Mouse (Mus musculus) urinary bladder, postnatal 10 days (tissue): ENCODE data around the gene Psapl1.
"Not testable (repeated sequence)": the region's sequence is repeated elsewhere in the genome, so short reads cannot be mapped to it uniquely, and the experiment has no call there.

ENCODE experiments used
- DNase-seq: peaks from one replicate; pipeline ENCODE4 v3.0.0; 2022; ENCODE audit warnings: low spot score

Gene Psapl1

DNA sequence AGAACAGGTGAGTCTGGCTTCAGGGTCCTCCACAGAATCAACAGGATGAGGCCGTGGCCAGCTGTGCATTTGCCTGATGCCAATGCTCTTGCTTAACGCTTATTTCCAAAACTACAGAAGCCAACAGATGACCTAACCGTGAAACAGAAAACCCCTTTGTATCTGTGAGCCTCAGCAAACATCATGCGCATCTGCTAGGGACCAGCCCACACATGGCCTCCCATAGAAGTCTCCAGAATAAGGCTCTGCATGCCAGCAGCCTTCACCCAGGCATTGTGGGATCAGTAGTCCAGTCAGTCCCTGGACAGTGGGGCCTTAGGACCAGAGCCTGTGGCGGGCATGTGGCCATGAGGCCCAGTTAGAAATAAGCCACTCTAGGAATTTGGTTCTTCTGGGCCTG lies 400 bp upstream of the Psapl1 start:
- no peak for DNase-seq

DNA sequence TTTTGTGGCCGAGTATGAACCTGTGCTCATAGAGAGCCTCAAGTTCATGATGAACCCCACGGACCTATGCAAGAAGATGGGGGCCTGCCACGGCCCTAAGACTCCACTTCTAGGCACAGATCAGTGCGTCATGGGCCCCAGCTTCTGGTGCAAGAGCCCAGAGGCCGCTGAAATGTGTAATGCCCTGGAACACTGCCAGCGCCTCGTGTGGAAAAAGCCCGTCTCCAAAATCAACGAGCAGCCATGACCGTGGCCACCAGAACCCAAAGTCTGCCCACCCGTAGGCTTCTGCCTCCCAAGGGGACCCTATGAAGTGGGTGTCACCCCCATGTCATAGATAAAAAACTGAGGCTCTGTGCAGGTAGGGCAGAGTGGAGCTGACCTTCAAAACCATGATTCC lies 1.6 kb downstream of the Psapl1 start:
- no peak for DNase-seq

DNA sequence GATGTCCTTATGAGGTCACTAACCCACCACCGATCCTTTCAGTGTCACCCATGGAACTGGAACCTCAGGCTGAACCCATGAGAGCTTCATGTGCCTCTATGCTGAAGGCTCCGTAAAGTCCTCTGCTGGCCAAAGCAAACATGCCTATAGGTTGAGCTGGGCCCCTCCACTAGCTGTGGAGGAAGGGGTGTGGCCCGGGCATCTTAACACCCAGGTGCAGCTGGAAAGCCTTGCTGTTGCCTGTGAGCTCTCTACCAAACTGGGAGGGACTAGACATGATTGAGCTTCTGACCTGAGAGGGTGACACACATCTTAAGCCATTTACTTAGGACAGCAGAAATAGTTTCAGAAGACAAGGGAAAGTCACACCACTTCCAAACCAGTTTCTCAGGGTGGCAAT lies 5.0 kb downstream of the Psapl1 start:
- DNase-seq = no peak

DNA sequence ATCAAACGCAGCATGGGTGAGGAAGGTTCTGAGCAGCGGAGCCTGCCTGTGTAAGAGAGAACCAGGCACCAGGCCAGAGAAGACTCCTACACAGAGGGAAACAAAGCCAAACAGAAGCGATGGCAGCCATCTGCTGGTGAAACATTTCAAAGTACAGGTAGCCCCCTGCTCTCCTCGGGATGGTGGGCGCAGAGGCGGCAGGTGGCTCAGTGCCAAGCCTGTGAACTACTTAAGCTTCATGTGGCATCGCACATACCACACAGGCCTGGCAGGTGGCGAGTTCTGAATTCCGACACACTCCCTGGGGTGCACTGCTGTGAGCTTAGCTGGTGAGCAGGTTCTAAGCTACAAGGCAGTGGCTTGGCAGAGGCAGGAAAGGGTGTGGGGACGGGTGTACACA lies 9.5 kb downstream of the Psapl1 start:
- DNase-seq = no peak

DNA sequence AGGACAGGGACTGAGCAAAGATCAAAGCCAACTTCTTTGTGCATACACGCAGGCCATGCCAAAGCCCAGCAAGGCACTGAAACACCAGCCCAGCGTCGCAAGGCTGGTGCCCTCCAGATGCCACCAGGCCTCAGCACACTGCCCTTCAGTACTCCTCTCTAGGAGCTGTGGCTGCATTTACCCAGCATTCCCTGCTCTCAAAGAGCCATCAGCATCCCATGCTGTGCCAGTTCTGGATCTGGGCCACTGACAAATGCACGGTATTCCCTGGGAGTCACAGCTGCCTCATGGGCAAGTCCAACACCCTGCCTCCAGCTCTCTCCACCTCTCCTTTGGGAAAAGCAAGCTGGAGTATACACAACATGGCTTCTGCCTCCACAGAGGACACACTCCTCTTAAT lies 16.3 kb downstream of the Psapl1 start:
- DNase-seq = no peak

DNA sequence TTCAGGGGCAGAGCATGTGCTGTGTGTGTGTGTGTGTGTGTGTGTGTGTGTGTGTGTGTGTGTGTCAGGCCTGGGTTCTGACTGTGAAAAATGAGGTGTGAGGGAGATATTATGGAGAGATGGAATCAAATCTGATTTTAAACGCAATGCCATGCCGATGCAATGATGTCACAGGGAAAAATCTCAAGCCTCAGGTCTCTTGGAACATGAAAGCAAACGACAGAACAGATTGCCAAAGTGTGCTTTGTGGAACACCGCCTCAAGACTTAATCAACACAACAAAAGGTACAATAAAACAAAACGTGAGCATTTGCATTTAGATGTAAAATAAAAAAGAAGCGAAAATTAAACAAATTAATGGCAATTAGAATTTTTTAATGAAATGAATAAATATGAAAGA lies 16.8 kb downstream of the Psapl1 start:
- DNase-seq = no peak

DNA sequence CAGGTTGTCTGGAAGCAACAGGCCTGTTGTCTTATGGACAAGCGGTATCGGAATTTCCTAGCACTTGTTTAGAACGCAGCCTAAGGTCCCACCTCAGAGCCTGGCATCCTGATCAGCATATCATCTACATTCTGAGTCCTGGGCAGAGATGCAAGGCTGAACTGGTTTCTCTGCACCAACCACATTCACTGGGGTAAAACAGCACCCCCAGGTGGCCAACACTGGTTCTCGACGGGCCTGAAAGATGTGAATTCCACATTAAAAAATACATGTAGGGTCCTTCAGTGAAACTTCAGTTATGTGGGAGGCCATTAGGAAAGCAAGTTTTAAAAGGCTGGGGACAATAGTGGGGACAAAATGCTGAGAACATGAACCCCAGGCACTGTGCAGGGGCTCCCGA lies 20.0 kb downstream of the Psapl1 start:
- no peak for DNase-seq

DNA sequence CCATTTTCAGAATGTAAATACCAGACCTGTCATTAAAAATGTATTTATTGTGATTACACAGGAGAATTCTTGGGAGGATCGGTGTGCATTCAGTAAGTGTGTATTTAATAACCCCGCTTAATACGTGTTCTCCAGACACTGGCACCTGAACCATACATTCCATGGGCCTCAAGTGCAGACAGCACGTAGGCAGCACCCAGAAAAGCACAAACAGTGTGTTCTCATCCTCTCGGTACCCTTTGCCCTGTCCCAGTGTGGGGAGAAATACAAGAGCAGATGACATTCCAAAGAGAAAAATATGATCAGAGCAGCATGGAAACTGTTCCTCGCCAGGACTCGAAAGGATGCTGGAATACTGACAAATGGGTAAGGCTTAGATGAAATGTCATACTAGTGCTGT lies 22.0 kb downstream of the Psapl1 start:
- DNase-seq = no peak

DNA sequence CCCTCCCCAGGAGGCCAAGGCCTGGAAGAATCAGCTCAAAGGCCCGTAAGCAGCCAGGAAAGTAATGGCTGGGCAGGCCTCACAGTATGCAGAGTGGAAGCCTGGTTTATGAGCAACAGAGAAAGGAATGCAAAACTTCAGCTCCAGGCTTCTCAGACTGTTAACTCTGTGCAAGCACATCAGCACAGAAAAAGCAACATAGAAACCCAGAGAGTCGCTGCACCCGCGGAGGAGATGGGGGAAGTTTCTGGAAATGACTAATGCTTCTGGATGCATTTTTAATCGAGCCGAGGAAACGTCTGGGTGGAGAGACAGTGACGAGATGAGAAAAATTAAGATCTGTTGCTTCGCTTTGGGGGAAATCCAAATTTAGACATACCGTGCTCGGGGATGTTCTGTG lies 22.5 kb downstream of the Psapl1 start:
- no peak for DNase-seq

DNA sequence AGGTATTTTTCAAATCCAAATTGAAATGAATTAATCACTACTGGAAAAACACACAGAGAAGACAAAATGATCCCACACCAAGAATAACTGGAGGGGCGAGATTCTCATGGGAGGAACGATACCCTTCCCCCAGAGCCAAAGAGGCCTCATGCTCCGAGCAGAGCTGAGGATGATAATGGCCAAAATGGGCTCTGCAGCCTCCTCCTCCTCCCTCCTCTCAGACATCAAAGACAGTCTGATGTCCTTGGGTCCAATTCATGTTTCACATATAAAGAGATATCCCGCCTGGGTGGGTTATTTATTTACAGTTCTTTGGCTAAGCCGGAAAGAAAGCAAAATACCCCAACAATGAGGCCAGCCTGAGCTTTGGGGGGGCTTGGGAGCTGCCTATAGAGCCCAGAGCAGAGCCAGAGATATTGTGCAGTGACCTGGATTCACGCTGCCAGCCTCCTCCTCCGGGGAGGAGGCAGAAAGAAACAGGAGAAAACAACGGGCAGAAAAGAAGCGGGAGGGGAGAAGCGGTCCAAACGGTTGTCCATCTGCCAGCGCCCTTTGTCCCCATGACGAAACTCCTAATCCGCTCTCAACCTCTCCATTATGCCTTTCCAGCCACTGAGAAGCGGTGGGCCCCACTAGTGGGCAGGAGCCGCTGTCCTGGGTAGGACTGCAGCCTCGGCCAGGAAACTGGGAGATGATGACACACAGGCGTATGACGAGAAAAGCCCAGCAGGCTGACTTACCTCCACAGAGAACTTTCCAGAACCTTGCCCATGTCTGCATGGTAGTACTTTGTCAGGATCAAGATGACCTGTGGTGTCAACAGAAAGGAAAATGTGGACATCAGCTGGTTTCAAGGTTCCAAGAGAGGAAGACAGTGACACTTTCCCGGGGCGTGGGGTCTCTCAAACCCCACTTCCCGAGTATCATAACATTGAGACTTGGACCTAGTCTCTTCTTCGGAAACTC lies 24.9 kb downstream of the Psapl1 start:
- no peak for DNase-seq

DNA sequence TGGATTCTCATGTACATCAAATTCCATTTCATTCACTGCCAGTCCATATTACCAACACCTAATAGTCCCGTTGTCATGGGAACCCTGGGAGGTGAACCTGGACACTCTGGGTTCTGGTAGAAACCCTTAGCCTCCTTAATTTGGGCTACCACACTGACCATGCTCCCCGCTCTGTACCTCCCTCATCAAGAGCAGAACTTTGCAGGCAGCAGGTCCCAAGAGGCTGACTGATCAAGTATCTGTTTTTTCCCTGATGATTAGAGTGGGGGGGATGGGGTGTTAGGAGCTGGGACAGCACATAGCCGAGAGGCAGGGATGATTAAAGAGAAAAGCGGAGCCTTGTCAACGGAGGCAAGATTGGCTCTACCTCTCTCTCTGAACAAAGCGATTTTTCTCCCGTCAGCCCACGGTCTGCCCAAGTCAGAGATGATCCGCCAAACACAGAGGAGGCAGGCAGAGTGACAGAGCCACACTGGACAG lies 26.5 kb downstream of the Psapl1 start:
- no peak for DNase-seq

DNA sequence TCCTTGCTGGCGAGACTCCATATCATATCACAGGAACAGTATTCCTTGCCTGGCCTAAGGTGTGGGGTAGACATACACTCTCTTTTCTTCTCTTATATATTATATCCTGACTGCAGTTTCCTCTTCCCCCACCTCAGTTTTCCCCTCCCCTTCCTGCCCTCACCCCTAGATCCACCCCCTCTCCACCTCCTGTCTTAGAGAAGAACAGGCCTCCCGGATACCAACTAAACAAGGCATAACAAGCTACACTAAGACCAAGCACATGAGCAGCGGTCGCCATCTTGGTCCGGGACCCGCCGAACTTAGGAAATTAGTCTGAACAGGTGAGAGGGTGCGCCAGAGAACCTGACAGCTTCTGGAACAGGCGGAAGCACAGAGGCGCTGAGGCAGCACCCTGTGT lies 33.7 kb downstream of the Psapl1 start:
- DNase-seq = not testable (repeated sequence)

DNA sequence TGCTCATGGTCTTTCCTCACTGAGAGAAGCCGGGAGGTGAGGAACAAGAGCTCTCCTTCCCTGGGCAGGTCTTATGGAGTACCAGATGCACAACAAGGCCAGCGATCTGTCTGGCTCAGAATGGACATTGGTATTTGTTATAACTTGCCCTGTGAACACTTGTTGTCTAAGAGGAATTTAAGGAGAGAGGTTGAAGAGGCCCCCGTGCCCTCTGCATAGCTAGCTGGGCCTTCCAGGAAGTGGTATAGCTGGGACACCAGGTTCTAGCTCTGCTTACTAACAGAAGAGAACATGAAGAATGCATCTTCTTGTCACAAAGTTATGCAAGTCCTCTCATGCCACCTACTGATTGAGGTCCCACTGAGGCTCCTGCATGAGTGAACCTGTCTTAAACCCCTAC lies 44.2 kb downstream of the Psapl1 start:
- no peak for DNase-seq

DNA sequence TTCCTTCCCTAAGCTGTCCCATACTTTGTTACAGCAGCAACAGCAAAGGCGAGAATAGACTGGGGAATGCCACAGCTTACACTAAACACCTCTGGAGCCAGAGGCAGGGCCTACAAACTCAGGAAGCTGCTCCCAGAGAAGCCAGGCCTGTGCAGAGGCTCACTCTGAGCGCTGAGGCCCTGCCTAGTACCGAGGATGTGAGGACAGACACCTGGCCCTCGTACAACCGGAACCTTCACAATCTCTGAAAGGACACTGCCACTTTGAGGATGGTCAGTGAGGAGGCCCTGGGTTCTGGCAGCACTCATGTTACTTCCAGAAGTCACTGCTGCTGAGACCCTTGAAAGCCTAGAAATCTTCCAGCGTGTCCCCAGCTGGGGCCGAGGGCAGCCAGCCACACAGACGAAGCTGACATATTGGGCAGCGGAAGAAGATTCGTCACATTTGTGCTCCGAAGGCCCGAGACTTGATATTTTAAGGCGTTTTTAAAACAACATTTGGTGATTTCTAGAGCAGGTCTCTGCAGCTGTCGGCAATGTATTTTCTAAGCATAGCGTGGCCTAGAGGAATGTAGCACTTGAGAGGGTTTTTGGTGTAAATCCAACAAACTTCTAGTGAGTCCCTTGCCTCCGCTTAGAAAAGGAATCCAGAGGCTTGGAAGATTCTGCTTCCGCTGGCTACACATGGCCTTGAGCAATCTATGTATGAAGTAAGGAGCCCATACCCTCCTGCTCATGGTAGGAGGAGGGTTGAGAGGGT lies 49.1 kb downstream of the Psapl1 start:
- DNase-seq = no peak

DNA sequence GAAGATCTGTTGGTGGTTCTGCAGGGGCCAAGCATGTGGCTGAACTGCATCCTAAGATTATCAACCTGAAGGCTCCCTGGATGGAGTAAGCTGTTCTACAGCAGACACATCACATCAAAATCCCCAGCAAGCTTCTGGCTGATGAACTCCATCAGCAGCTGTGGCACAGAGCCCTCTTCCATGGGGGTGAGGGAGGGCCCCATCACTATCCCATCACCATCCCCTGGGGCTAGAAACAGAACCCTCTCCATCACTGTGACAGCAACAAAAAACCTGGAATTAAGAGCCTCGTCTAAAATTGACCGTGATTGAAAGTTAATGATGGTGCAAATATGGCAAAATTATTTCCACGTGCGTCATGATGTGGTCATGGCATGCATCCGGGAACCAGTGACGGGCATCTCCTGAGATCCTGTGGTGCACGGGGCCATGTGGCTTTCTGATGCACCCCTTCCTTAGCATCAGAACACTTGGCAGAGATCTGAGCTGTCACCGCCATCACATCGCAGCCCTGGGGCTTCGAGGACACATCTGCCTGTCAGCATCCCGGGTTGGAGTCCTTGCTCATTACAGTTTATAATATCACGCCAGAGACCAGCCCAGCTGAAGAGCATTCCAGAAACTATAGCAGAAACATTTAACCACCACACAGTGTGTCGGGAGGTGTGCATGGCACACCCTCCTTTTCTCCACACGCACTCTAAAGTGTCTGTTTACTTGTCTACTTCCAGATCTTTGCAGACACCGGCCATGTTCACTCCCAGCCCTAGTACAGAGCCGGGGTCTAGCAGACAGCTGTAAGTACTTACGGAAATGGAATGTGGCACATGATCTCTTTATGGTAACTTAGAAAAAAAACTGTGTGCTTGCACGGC lies 51.1 kb downstream of the Psapl1 start:
- DNase-seq = no peak
